Mouse (Mus musculus) heart, postnatal 0 days (tissue): Measurements from ENCODE around the gene Zfp950. TPM values are rescaled to one million over a fixed set of nuclear protein-coding genes. Genes with fewer than 3 reads are reported as not detected.

Experiments
- ATAC-seq: fragments of 200-750 bp; cut with Nextera tagmentation; 2 replicates; pipeline ENCODE4 v1.8.0; 2017; ENCODE audit warnings: low read depth, moderate number of reproducible peaks, moderate library complexity; ENCODE audit not compliant: insufficient read depth
- DNase-seq: peaks from one replicate; pipeline ENCODE4 v3.0.0-alpha.2; 2016; ENCODE audit warnings: low spot score
- H3K27ac ChIP-seq: fragments of 300-500 bp; sonication (generic); 2 replicates; pipeline ENCODE4 v1.5.1; 2014; ENCODE audit warnings: low read depth, mild to moderate bottlenecking
- H3K27me3 ChIP-seq: fragments of 300-500 bp; sonication (generic); 2 replicates; pipeline ENCODE4 v1.6.1; 2014; ENCODE audit warnings: low read length, mixed read lengths; ENCODE audit not compliant: control insufficient read depth, insufficient read depth
- H3K36me3 ChIP-seq: fragments of 300-500 bp; sonication (generic); replicated peaks from 2 replicates; pipeline ENCODE4 v1.6.1; 2014; ENCODE audit warnings: low read length, mixed read lengths; ENCODE audit not compliant: control insufficient read depth, insufficient read depth
- H3K4me1 ChIP-seq: fragments of 300-500 bp; sonication (generic); 2 replicates; pipeline ENCODE4 v1.6.1; 2014; ENCODE audit warnings: antibody characterized with exemption; ENCODE audit not compliant: control insufficient read depth, insufficient read depth
- H3K4me2 ChIP-seq: fragments of 300-500 bp; sonication (generic); 2 replicates; pipeline ENCODE4 v1.6.1; 2014; ENCODE audit warnings: low read depth, mild to moderate bottlenecking, low read length, moderate library complexity
- H3K4me3 ChIP-seq: fragments of 300-500 bp; sonication (generic); 2 replicates; pipeline ENCODE4 v1.5.1; 2014; ENCODE audit warnings: low read depth, low read length
- H3K9ac ChIP-seq: fragments of 300-500 bp; sonication (generic); replicated peaks from 2 replicates; pipeline ENCODE4 v1.6.1; 2014; ENCODE audit warnings: low read depth, low read length, mixed read lengths
- H3K9me3 ChIP-seq: fragments of 300-500 bp; sonication (generic); replicated peaks from 2 replicates; pipeline ENCODE4 v1.6.1; 2016; ENCODE audit warnings: low read length; ENCODE audit not compliant: control insufficient read depth
- CTCF ChIP-seq: IDR thresholded peaks from 2 replicates; pipeline ENCODE4 v1.5.1; 2016; ENCODE audit warnings: antibody characterized with exemption, control low read depth, low read depth
- EP300 ChIP-seq: IDR thresholded peaks from 2 replicates; pipeline ENCODE4 v1.6.1; 2016; ENCODE audit warnings: antibody characterized with exemption, low read depth
- WGBS: fragments of 180-500 bp; shearing (Covaris S2); extraction: QIAGEN DNeasy Blood & Tissue Kit; methylation state at CpG from one replicate; pipeline ENCODE4 v1.1.7; 2014; 5-methylcytosine and 5-hydroxymethylcytosine counted together
- polyA plus RNA-seq: library from polyadenylated mRNA; unstranded; fragments of >200 nt; fragmentation: Nextera tagmentation; extraction: Ambion mirVana; gene quantifications from 2 replicates; pipeline ENCODE4 v1.2.1, GENCODE M21; 2015
- total RNA-seq: library from RNA; depleted of rRNA; stranded (reverse); fragments of >200 nt; gene quantifications from 2 replicates; pipeline ENCODE4 v1.2.3, GENCODE M21; 2014; ENCODE audit warnings: low replicate concordance

Gene Zfp950
- total and polyA plus RNA-seq, 2 experiments from 2014 or later = 12.5 to 18.7 TPM

DNA sequence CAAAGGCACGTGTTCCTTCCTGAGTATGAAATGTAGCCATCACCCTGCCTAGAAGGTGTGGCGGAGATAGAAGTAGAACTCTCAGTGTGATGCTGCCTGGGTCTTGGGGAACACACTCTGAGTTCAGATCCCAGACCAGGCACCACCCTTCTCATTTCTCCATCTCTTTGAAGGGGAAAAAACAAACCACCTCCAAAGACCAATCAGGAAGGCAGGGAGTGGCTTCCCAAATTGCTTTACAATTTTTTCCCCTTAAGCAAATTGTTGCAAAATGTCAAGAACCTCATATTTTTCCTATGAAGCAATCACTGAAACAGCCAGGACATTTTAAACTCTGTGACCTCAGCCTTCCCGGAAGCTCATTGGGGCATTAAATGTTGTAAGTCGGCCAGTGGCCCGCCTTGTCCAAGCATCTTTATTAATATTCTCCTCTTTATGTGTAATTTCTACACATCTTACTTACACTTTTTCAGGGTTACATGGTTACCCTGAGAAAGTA is 60.3 kb downstream of the Zfp950 start:
- Histone ChIP-seq H3K9ac (no peak overlapping the region), H3K36me3 (peaks cover 39% of the 10 kb centered on the region), H3K4me3 (no peak overlapping the region), H3K27me3 (no peaks in the 10 kb centered on the region), H3K27ac (no peak overlapping the region), H3K4me1 (no peaks in the 10 kb centered on the region), H3K4me2 (no peak overlapping the region), H3K9me3 (no peaks in the 10 kb centered on the region)
- ATAC-seq (no peak), DNase-seq (no peak)
- 83% methylated on average over 5 of the region's 5 CpGs for WGBS
- TF ChIP-seq EP300 (no peak), CTCF (no peak)

DNA sequence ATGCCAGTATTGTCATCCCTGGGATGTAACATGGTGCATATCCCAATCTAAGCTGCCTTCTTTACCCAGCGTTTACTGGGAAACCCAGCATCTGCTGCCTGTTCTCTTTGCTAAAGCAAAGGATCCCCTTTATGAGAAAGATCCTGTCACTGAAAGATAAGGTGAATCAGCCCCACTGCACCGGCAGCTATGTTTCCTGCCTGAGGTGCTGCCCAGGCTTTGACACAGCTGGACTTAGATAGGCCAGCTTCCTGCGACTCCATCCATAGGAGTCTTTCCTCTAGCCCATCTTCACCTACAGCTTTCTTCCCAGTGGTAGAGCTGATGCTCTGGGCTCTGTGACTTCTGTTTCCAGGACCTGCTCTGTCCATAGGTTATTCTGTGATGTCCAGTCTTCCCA is 62.0 kb downstream of the Zfp950 start:
- H3K4me1 ChIP-seq = no peaks in the 10 kb centered on the region
- H3K27me3 ChIP-seq = no peaks in the 10 kb centered on the region
- peaks cover 43% of the 10 kb centered on the region for H3K36me3 ChIP-seq
- TF ChIP-seq CTCF (no peak), EP300 (no peak)
- no peaks in the 10 kb centered on the region for H3K9me3 ChIP-seq
- no peak overlapping the region for H3K9ac ChIP-seq
- ATAC-seq (no peak), DNase-seq (no peak)
- H3K27ac ChIP-seq = no peak overlapping the region
- H3K4me2 ChIP-seq = no peak overlapping the region
- no peak overlapping the region for H3K4me3 ChIP-seq
- WGBS = 59% methylated on average over 3 of the region's 3 CpGs

DNA sequence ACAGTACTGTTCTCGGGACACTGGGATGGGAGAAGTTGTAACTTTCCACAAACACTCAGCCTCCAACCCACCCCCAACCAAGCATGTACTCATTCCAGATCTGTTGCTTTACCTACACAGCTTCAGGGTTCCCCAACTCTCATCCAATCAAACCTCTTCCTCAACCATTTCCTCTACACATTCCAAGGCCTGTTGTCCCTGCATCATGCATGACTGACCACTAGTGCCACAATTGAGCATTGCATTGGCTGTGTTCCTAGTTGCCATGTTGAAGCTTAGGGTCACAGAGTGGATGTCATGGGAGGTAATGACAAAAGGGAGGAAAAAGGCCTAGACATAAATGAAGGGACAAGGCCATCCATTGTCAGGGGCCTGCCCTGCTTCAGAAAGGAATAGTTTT is 75.6 kb downstream of the Zfp950 start:
- Histone ChIP-seq H3K36me3 (peaks cover 12% of the 10 kb centered on the region), H3K9me3 (no peaks in the 10 kb centered on the region), H3K4me2 (no peak overlapping the region), H3K27me3 (no peaks in the 10 kb centered on the region), H3K27ac (no peak overlapping the region), H3K4me1 (0 out of 2 replicates have a peak, but pooled peaks cover 4% of the 10 kb centered on the region), H3K9ac (no peak overlapping the region), H3K4me3 (no peak overlapping the region)
- ATAC-seq (no peak), DNase-seq (no peak)
- TF ChIP-seq EP300 (no peak), CTCF (peak; percentile 51)
- WGBS = 72% methylated on average over 1 of the region's 1 CpGs

- 85% methylated on average over 3 of the region's 3 CpGs for WGBS
- Histone ChIP-seq H3K27ac (no peak overlapping the region), H3K4me2 (no peak overlapping the region), H3K9me3 (no peaks in the 10 kb centered on the region), H3K36me3 (peaks cover 11% of the 10 kb centered on the region), H3K27me3 (no peaks in the 10 kb centered on the region), H3K9ac (no peak overlapping the region), H3K4me3 (no peak overlapping the region), H3K4me1 (0 out of 2 replicates have a peak, but pooled peaks cover 4% of the 10 kb centered on the region)
- ATAC-seq (no peak), DNase-seq (no peak)
- TF ChIP-seq EP300 (no peak), CTCF (no peak)
These were observed 76.3 kb downstream of the Zfp950 start for GRCm38 (mm10) chr19:61064386-61064785.

DNA sequence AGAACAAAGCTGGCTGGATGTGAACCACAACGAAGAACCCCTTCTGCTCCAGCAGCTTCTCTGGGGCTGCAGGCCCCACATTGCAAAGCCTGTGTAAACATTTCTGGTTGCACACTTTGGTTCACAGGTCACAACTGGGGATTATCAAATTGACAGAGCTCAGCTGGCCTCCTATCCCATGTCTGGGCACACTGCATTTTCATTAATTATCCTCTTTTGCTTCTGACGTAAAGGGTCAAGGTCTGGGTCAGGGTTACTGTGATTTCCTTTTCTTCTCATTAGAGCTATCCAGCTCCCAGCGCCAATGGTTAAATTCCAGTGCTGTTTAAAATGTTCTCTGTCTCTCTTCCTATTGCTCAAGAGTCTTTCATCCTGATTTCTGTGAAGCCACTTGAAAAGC is 83.1 kb downstream of the Zfp950 start:
- no peaks in the 10 kb centered on the region for H3K27me3 ChIP-seq
- TF ChIP-seq CTCF = no peak

More for the DNA sequence above, 83.1 kb downstream of the Zfp950 start:
- DNase-seq (peak; percentile 13), ATAC-seq (no peak)
- Histone ChIP-seq H3K36me3 (0 out of 2 replicates have a peak, but pooled peaks cover 3% of the 10 kb centered on the region), H3K9me3 (0 out of 2 replicates have a peak, but pooled peaks cover 5% of the 10 kb centered on the region), H3K9ac (no peak overlapping the region), H3K4me2 (no peak overlapping the region), H3K27ac (peak overlapping the region; percentile 40; the same call in 1 of the 2 replicates), H3K4me3 (no peak overlapping the region), H3K4me1 (0 out of 2 replicates have a peak, but pooled peaks cover 4% of the 10 kb centered on the region)
- 45% methylated on average over 3 of the region's 3 CpGs for WGBS
